Mouse (Mus musculus): Measurements from ENCODE around the gene Olfr775. TPM values are rescaled to one million over a fixed set of nuclear protein-coding genes. Genes with fewer than 3 reads are reported as not detected.

The Olfr775 gene
- total RNA-seq (2012; rRNA removed), result not detected in 2 replicates

DNA sequence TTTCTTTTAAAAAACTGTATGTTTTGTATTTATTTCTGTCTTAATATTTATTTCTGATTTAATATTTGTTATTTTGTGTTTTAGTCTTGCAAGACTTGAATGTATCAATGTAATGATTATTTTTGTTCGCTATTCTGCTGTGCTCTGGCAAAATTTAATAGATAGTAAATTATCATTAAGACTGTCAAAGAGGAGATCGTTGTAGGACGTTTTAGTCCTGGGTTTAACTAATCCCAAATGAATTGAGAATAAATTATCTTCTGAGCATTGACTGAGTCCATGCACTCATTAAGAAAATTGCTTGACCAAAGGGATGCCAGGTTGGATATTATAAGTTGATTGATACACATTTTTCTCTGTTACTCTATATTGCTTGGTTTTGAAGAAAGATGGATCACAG is at the start of gene Olfr775:
Gene Olfr775 (plus strand): TSS at position 301 of the 400 bp plus-strand sequence.
- Histone ChIP-seq H3K4me1 (ENCODE audit: control insufficient read depth in 2 of 2, insufficient read depth in 2 of 2, low read length in 2 of 2, poor library complexity in 1 of 2) (no peaks in the 10 kb centered on the region), H3K9me3 (ENCODE audit: control insufficient read depth, insufficient read depth, low read depth, low read length) (no peaks in the 10 kb centered on the region), H3K9ac (ENCODE audit: insufficient read depth, low read depth, low read length, poor library complexity, severe bottlenecking) (no peak within 1 kb of the TSS), H3K36me3 (ENCODE audit: control insufficient read depth, insufficient read depth, low read length, poor library complexity, severe bottlenecking) (no peaks in the 10 kb centered on the region), H3K4me3 (ENCODE audit: insufficient read depth in 1 of 2, low read depth in 1 of 2, low read length in 2 of 2, poor library complexity in 1 of 2, severe bottlenecking in 1 of 2) (no peak within 1 kb of the TSS), H3K27ac (ENCODE audit: insufficient read depth, low read depth, low read length, poor library complexity, severe bottlenecking) (no peak within 1 kb of the TSS)
- in situ Hi-C loops (cut with MboI; ENCODE audit: low sequenced_read_pairs in 2 of 2, unreplicated experiment in 2 of 2), result no loop called here
- no peak for DNase-seq (ENCODE audit: low read depth, low spot score)
- no peak for TF ChIP-seq CHD2 (IDR thresholded peaks at IDR 0.05; ENCODE audit: low read depth, low read length)
- no peak for TF ChIP-seq ZC3H11A (IDR thresholded peaks at IDR 0.05; ENCODE audit: borderline replicate concordance, low read depth, low read length)
- TF ChIP-seq HCFC1 (IDR thresholded peaks at IDR 0.05; ENCODE audit: borderline replicate concordance, insufficient read depth, low read length), result no peak
- TF ChIP-seq MAFK (IDR thresholded peaks at IDR 0.05; ENCODE audit: insufficient read depth, low read depth, low read length), result no peak
- TF ChIP-seq ZNF384 (IDR thresholded peaks at IDR 0.05; ENCODE audit: low read depth, low read length), result no peak

- Histone ChIP-seq H3K4me3 (ENCODE audit: insufficient read depth in 1 of 2, low read depth in 1 of 2, low read length in 2 of 2, poor library complexity in 1 of 2, severe bottlenecking in 1 of 2) (no peak overlapping the region), H3K9me3 (ENCODE audit: control insufficient read depth, insufficient read depth, low read depth, low read length) (no peaks in the 10 kb centered on the region), H3K4me1 (ENCODE audit: control insufficient read depth in 2 of 2, insufficient read depth in 2 of 2, low read length in 2 of 2, poor library complexity in 1 of 2) (no peaks in the 10 kb centered on the region), H3K9ac (ENCODE audit: insufficient read depth, low read depth, low read length, poor library complexity, severe bottlenecking) (no peak overlapping the region), H3K27ac (ENCODE audit: insufficient read depth, low read depth, low read length, poor library complexity, severe bottlenecking) (no peak overlapping the region), H3K36me3 (ENCODE audit: control insufficient read depth, insufficient read depth, low read length, poor library complexity, severe bottlenecking) (no peaks in the 10 kb centered on the region)
- no peak for TF ChIP-seq MAFK (IDR thresholded peaks at IDR 0.05; ENCODE audit: insufficient read depth, low read depth, low read length)
- no peak for TF ChIP-seq ZC3H11A (IDR thresholded peaks at IDR 0.05; ENCODE audit: borderline replicate concordance, low read depth, low read length)
- TF ChIP-seq CHD2 (IDR thresholded peaks at IDR 0.05; ENCODE audit: low read depth, low read length), result no peak
- no peak for TF ChIP-seq ZNF384 (IDR thresholded peaks at IDR 0.05; ENCODE audit: low read depth, low read length)
- no peak for TF ChIP-seq HCFC1 (IDR thresholded peaks at IDR 0.05; ENCODE audit: borderline replicate concordance, insufficient read depth, low read length)
- in situ Hi-C loops (cut with MboI; ENCODE audit: low sequenced_read_pairs in 2 of 2, unreplicated experiment in 2 of 2), result no loop called here
- DNase-seq (ENCODE audit: low read depth, low spot score), result no peak
Measured at GRCm38 (mm10) chr10:129230737-129231136, 17.5 kb upstream of the Olfr775 start.

GRCm38 (mm10) chr10:129235904-129236303 is 12.3 kb upstream of the Olfr775 start, which contains the start of gene Olfr774:
Gene Olfr774 (plus strand): TSS chr10:129236204.
- Histone ChIP-seq H3K4me3 (ENCODE audit: insufficient read depth in 1 of 2, low read depth in 1 of 2, low read length in 2 of 2, poor library complexity in 1 of 2, severe bottlenecking in 1 of 2) (no peak within 1 kb of the TSS), H3K9ac (ENCODE audit: insufficient read depth, low read depth, low read length, poor library complexity, severe bottlenecking) (no peak within 1 kb of the TSS), H3K9me3 (ENCODE audit: control insufficient read depth, insufficient read depth, low read depth, low read length) (no peaks in the 10 kb centered on the region), H3K27ac (ENCODE audit: insufficient read depth, low read depth, low read length, poor library complexity, severe bottlenecking) (no peak within 1 kb of the TSS), H3K4me1 (ENCODE audit: control insufficient read depth in 2 of 2, insufficient read depth in 2 of 2, low read length in 2 of 2, poor library complexity in 1 of 2) (no peaks in the 10 kb centered on the region), H3K36me3 (ENCODE audit: control insufficient read depth, insufficient read depth, low read length, poor library complexity, severe bottlenecking) (no peaks in the 10 kb centered on the region)
- in situ Hi-C loops (cut with MboI; ENCODE audit: low sequenced_read_pairs in 2 of 2, unreplicated experiment in 2 of 2), result no loop called here
- TF ChIP-seq HCFC1 (IDR thresholded peaks at IDR 0.05; ENCODE audit: borderline replicate concordance, insufficient read depth, low read length), result no peak
- DNase-seq (ENCODE audit: low read depth, low spot score), result no peak

- Histone ChIP-seq H3K9me3 (ENCODE audit: control insufficient read depth, insufficient read depth, low read depth, low read length) (no peaks in the 10 kb centered on the region), H3K4me3 (ENCODE audit: insufficient read depth in 1 of 2, low read depth in 1 of 2, low read length in 2 of 2, poor library complexity in 1 of 2, severe bottlenecking in 1 of 2) (no peak within 1 kb of the TSS), H3K36me3 (ENCODE audit: control insufficient read depth, insufficient read depth, low read length, poor library complexity, severe bottlenecking) (no peaks in the 10 kb centered on the region), H3K27ac (ENCODE audit: insufficient read depth, low read depth, low read length, poor library complexity, severe bottlenecking) (no peak within 1 kb of the TSS), H3K4me1 (ENCODE audit: control insufficient read depth in 2 of 2, insufficient read depth in 2 of 2, low read length in 2 of 2, poor library complexity in 1 of 2) (no peaks in the 10 kb centered on the region), H3K9ac (ENCODE audit: insufficient read depth, low read depth, low read length, poor library complexity, severe bottlenecking) (no peak within 1 kb of the TSS)
- no peak for DNase-seq (ENCODE audit: low read depth, low spot score)
- in situ Hi-C loops (cut with MboI; ENCODE audit: low sequenced_read_pairs in 2 of 2, unreplicated experiment in 2 of 2), result no loop called here
- TF ChIP-seq MAFK (IDR thresholded peaks at IDR 0.05; ENCODE audit: insufficient read depth, low read depth, low read length) (no peak), ZNF384 (IDR thresholded peaks at IDR 0.05; ENCODE audit: low read depth, low read length) (no peak), HCFC1 (IDR thresholded peaks at IDR 0.05; ENCODE audit: borderline replicate concordance, insufficient read depth, low read length) (no peak), CHD2 (IDR thresholded peaks at IDR 0.05; ENCODE audit: low read depth, low read length) (no peak), ZC3H11A (IDR thresholded peaks at IDR 0.05; ENCODE audit: borderline replicate concordance, low read depth, low read length) (no peak)
Measured at GRCm38 (mm10) chr10:129258827-129259226, 10.6 kb downstream of the Olfr775 start, which contains the start of gene Olfr776. Gene Olfr776 (plus strand): TSS chr10:129259127.

GRCm38 (mm10) chr10:129271081-129271535 is 22.9 kb downstream of the Olfr775 start, which contains the start of gene Olfr777:
Gene Olfr777 (minus strand): TSS chr10:129271485.
- Histone ChIP-seq H3K9me3 (ENCODE audit: control insufficient read depth, insufficient read depth, low read depth, low read length) (no peaks in the 10 kb centered on the region), H3K4me3 (ENCODE audit: insufficient read depth in 1 of 2, low read depth in 1 of 2, low read length in 2 of 2, poor library complexity in 1 of 2, severe bottlenecking in 1 of 2) (no peak within 1 kb of the TSS), H3K36me3 (ENCODE audit: control insufficient read depth, insufficient read depth, low read length, poor library complexity, severe bottlenecking) (no peaks in the 10 kb centered on the region), H3K27ac (ENCODE audit: insufficient read depth, low read depth, low read length, poor library complexity, severe bottlenecking) (no peak within 1 kb of the TSS), H3K4me1 (ENCODE audit: control insufficient read depth in 2 of 2, insufficient read depth in 2 of 2, low read length in 2 of 2, poor library complexity in 1 of 2) (no peaks in the 10 kb centered on the region), H3K9ac (ENCODE audit: insufficient read depth, low read depth, low read length, poor library complexity, severe bottlenecking) (no peak within 1 kb of the TSS)
- in situ Hi-C loops (cut with MboI; ENCODE audit: low sequenced_read_pairs in 2 of 2, unreplicated experiment in 2 of 2), result no loop called here
- no peak for TF ChIP-seq CHD2 (IDR thresholded peaks at IDR 0.05; ENCODE audit: low read depth, low read length)
- no peak for DNase-seq (ENCODE audit: low read depth, low spot score)

Other genes starting within 250 kb of the Olfr775 start
- gene Olfr763, start 237.6 kb upstream of the Olfr775 start, total RNA-seq (2012; rRNA removed), result not detected in 2 replicates
- gene Olfr764-ps1, start 208.5 kb upstream of the Olfr775 start, total RNA-seq (2012; rRNA removed), result not detected in 2 replicates
- not detected in 2 replicates for gene Olfr765, start 198.4 kb upstream of the Olfr775 start, total RNA-seq (2012; rRNA removed)
- not detected in 2 replicates for gene Olfr766-ps1, start 179.4 kb upstream of the Olfr775 start, total RNA-seq (2012; rRNA removed)
- not detected in 2 replicates for gene Olfr767, start 165.5 kb upstream of the Olfr775 start, total RNA-seq (2012; rRNA removed)
- gene Olfr768, start 149.0 kb upstream of the Olfr775 start, total RNA-seq (2012; rRNA removed), result not detected in 2 replicates
- gene Olfr769, start 130.6 kb upstream of the Olfr775 start, total RNA-seq (2012; rRNA removed), result not detected in 2 replicates
- gene Olfr770, start 109.4 kb upstream of the Olfr775 start, total RNA-seq (2012; rRNA removed), result not detected in 2 replicates
- gene Olfr771, start 83.7 kb upstream of the Olfr775 start, total RNA-seq (2012; rRNA removed), result not detected in 2 replicates
- 0.21 TPM in 1 of 2 replicates, not detected in the other for gene Olfr772, start 70.5 kb upstream of the Olfr775 start, total RNA-seq (2012; rRNA removed)
- not detected in 2 replicates for gene Olfr773, start 61.0 kb upstream of the Olfr775 start, total RNA-seq (2012; rRNA removed)
- gene Olfr774, start 12.2 kb upstream of the Olfr775 start, total RNA-seq (2012; rRNA removed), result not detected in 2 replicates
- not detected in 2 replicates for gene Olfr776, start 10.7 kb downstream of the Olfr775 start, total RNA-seq (2012; rRNA removed)
- not detected in 2 replicates for gene Olfr777, start 23.1 kb downstream of the Olfr775 start, total RNA-seq (2012; rRNA removed)
- not detected in 2 replicates for gene Olfr780, start 69.7 kb downstream of the Olfr775 start, total RNA-seq (2012; rRNA removed)
- gene Olfr781, start 80.4 kb downstream of the Olfr775 start, total RNA-seq (2012; rRNA removed), result not detected in 2 replicates
- gene Olfr782, start 100.4 kb downstream of the Olfr775 start, total RNA-seq (2012; rRNA removed), result not detected in 2 replicates
- gene Olfr784, start 135.7 kb downstream of the Olfr775 start, total RNA-seq (2012; rRNA removed), result 0.21 and 0.22 TPM in 2 replicates
- not detected in 2 replicates for gene Olfr785, start 157.0 kb downstream of the Olfr775 start, total RNA-seq (2012; rRNA removed)
- not detected in 2 replicates for gene Olfr786, start 178.9 kb downstream of the Olfr775 start, total RNA-seq (2012; rRNA removed)
- gene Olfr787, start 213.4 kb downstream of the Olfr775 start, total RNA-seq (2012; rRNA removed), result 0.62 and 0.95 TPM in 2 replicates
- gene Olfr788, start 222.6 kb downstream of the Olfr775 start, total RNA-seq (2012; rRNA removed), result 0.05 TPM in 1 of 2 replicates, not detected in the other
- not detected in 2 replicates for gene Olfr789, start 236.3 kb downstream of the Olfr775 start, total RNA-seq (2012; rRNA removed)